Mouse (Mus musculus): ENCODE measurements around the gene AY761185. TPM values are rescaled to one million over a fixed set of nuclear protein-coding genes. Genes with fewer than 3 reads are reported as not detected.

The AY761185 gene
- total RNA-seq, 1 experiment = not detected

DNA sequence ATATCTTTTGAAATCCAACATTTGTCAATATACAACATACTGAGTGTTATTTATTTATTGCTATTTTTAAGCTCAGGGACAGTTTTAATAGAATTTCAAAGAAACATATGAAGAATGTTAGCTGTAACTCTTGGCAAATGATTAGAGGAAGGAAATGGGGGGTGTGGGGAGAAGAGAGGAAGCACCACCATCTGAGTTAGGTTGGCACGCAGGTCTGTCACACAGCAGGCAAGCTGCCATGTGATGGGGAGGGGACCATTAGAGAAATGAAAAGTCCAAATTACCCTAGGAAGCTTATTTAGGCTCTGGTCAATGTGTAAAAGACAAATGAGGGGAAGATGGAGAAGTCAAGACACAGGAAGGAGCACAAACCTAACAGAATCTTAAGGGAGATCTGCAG lies 32.2 kb downstream of the AY761185 start:
- H3K27ac ChIP-seq (ENCODE audit: insufficient read depth, low read depth, low read length, poor library complexity, severe bottlenecking) = no peak overlapping the region
- no peak for TF ChIP-seq HCFC1 (IDR thresholded peaks at IDR 0.05; ENCODE audit: borderline replicate concordance, insufficient read depth, low read length)
- TF ChIP-seq CHD2 (IDR thresholded peaks at IDR 0.05; ENCODE audit: low read depth, low read length) = no peak
- no peak for TF ChIP-seq MAFK (IDR thresholded peaks at IDR 0.05; ENCODE audit: insufficient read depth, low read depth, low read length)
- no peak for TF ChIP-seq ZNF384 (IDR thresholded peaks at IDR 0.05; ENCODE audit: low read depth, low read length)
- no peak for TF ChIP-seq ZC3H11A (IDR thresholded peaks at IDR 0.05; ENCODE audit: borderline replicate concordance, low read depth, low read length)
- H3K4me1 ChIP-seq (ENCODE audit: control insufficient read depth in 2 of 2, insufficient read depth in 2 of 2, low read length in 2 of 2, poor library complexity in 1 of 2) = no peaks in the 10 kb centered on the region
- no peak overlapping the region for H3K9ac ChIP-seq (ENCODE audit: insufficient read depth, low read depth, low read length, poor library complexity, severe bottlenecking)
- no peak for DNase-seq (ENCODE audit: low read depth, low spot score)
- H3K4me3 ChIP-seq (ENCODE audit: insufficient read depth in 1 of 2, low read depth in 1 of 2, low read length in 2 of 2, poor library complexity in 1 of 2, severe bottlenecking in 1 of 2) = no peak overlapping the region
- in situ Hi-C loops (cut with MboI; ENCODE audit: low sequenced_read_pairs in 2 of 2, unreplicated experiment in 2 of 2) = no loop called here
- no peaks in the 10 kb centered on the region for H3K36me3 ChIP-seq (ENCODE audit: control insufficient read depth, insufficient read depth, low read length, poor library complexity, severe bottlenecking)
- no peaks in the 10 kb centered on the region for H3K9me3 ChIP-seq (ENCODE audit: control insufficient read depth, insufficient read depth, low read depth, low read length)

DNA sequence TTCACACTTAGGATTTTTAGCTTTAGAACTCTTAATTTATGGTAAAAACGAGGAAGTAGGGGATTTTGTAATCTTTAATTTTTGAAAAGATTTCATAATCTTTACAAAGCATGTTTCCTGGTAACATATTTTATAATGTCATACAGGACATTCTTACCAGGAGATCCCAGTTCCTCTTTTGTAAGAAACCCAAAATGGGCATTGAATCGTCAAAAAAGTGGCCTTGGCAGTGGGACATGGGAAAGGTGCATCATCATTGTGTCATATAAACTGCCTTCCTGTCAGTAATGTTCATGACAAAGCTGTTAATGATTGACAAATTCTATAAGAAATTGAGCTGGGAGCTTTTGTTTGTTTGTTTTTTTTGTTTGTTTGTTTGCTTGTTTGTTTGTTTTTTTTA lies 36.3 kb downstream of the AY761185 start:
- no peaks in the 10 kb centered on the region for H3K9me3 ChIP-seq (ENCODE audit: control insufficient read depth, insufficient read depth, low read depth, low read length)
- no peaks in the 10 kb centered on the region for H3K4me1 ChIP-seq (ENCODE audit: control insufficient read depth in 2 of 2, insufficient read depth in 2 of 2, low read length in 2 of 2, poor library complexity in 1 of 2)
- no peak overlapping the region for H3K9ac ChIP-seq (ENCODE audit: insufficient read depth, low read depth, low read length, poor library complexity, severe bottlenecking)
- no peak overlapping the region for H3K4me3 ChIP-seq (ENCODE audit: insufficient read depth in 1 of 2, low read depth in 1 of 2, low read length in 2 of 2, poor library complexity in 1 of 2, severe bottlenecking in 1 of 2)
- H3K36me3 ChIP-seq (ENCODE audit: control insufficient read depth, insufficient read depth, low read length, poor library complexity, severe bottlenecking) = no peaks in the 10 kb centered on the region
- no peak for TF ChIP-seq HCFC1 (IDR thresholded peaks at IDR 0.05; ENCODE audit: borderline replicate concordance, insufficient read depth, low read length)
- no peak for TF ChIP-seq MAFK (IDR thresholded peaks at IDR 0.05; ENCODE audit: insufficient read depth, low read depth, low read length)
- no peak for TF ChIP-seq ZC3H11A (IDR thresholded peaks at IDR 0.05; ENCODE audit: borderline replicate concordance, low read depth, low read length)
- no peak for TF ChIP-seq ZNF384 (IDR thresholded peaks at IDR 0.05; ENCODE audit: low read depth, low read length)
- no peak for TF ChIP-seq CHD2 (IDR thresholded peaks at IDR 0.05; ENCODE audit: low read depth, low read length)
- in situ Hi-C loops (cut with MboI; ENCODE audit: low sequenced_read_pairs in 2 of 2, unreplicated experiment in 2 of 2) = no loop called here
- no peak for DNase-seq (ENCODE audit: low read depth, low spot score)
- no peak overlapping the region for H3K27ac ChIP-seq (ENCODE audit: insufficient read depth, low read depth, low read length, poor library complexity, severe bottlenecking)

DNA sequence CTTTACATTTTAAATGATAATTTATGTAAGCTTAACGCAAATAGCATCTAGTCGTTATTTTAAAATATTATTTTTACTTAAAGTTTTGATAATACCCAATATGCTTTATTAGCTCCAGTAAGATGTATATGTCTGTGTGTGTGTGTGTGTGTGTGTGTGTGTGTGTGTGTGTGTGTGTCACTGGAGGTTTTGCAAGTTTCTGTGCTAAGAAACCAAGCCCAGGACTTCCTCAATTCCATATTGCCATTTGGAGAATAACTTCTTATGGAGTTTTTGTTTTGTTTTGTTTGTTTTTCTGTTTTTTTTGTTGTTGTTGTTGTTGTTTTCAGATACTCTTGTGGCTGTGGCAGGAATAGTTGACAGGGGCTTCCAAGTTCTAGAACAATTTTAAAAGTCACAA lies 37.4 kb downstream of the AY761185 start:
- H3K9ac ChIP-seq (ENCODE audit: insufficient read depth, low read depth, low read length, poor library complexity, severe bottlenecking) = no peak overlapping the region
- no peaks in the 10 kb centered on the region for H3K36me3 ChIP-seq (ENCODE audit: control insufficient read depth, insufficient read depth, low read length, poor library complexity, severe bottlenecking)
- DNase-seq (ENCODE audit: low read depth, low spot score) = no peak
- TF ChIP-seq MAFK (IDR thresholded peaks at IDR 0.05; ENCODE audit: insufficient read depth, low read depth, low read length) (no peak), ZNF384 (IDR thresholded peaks at IDR 0.05; ENCODE audit: low read depth, low read length) (no peak), CHD2 (IDR thresholded peaks at IDR 0.05; ENCODE audit: low read depth, low read length) (no peak), ZC3H11A (IDR thresholded peaks at IDR 0.05; ENCODE audit: borderline replicate concordance, low read depth, low read length) (no peak), HCFC1 (IDR thresholded peaks at IDR 0.05; ENCODE audit: borderline replicate concordance, insufficient read depth, low read length) (no peak)
- in situ Hi-C loops (cut with MboI; ENCODE audit: low sequenced_read_pairs in 2 of 2, unreplicated experiment in 2 of 2) = no loop called here
- no peaks in the 10 kb centered on the region for H3K4me1 ChIP-seq (ENCODE audit: control insufficient read depth in 2 of 2, insufficient read depth in 2 of 2, low read length in 2 of 2, poor library complexity in 1 of 2)
- no peaks in the 10 kb centered on the region for H3K9me3 ChIP-seq (ENCODE audit: control insufficient read depth, insufficient read depth, low read depth, low read length)
- H3K27ac ChIP-seq (ENCODE audit: insufficient read depth, low read depth, low read length, poor library complexity, severe bottlenecking) = no peak overlapping the region
- no peak overlapping the region for H3K4me3 ChIP-seq (ENCODE audit: insufficient read depth in 1 of 2, low read depth in 1 of 2, low read length in 2 of 2, poor library complexity in 1 of 2, severe bottlenecking in 1 of 2)

DNA sequence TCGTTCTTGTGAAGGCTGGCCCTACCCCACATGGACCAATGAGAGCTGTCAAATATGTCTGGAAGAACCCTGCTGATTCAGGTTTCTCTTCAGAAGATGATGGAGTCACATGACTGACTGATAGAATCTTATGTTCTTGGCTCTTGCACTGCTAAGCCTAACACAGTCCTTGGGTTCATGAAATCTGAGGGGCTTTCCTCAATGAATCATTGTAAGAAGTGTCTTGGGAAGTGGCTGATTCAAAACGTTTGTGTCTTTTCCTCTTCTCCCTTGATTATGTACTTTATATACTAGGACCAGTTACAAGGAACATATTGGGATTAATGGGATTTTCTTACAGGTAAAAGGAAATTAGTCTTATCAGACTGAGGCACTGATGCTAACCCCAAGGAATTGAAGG lies 42.0 kb downstream of the AY761185 start, which contains the start of gene Gm15056:
Gene Gm15056 (minus strand): TSS at position 101 of the 400 bp plus-strand sequence.
- Histone ChIP-seq H3K27ac (ENCODE audit: insufficient read depth, low read depth, low read length, poor library complexity, severe bottlenecking) (no peak within 1 kb of the TSS), H3K36me3 (ENCODE audit: control insufficient read depth, insufficient read depth, low read length, poor library complexity, severe bottlenecking) (no peaks in the 10 kb centered on the region), H3K9me3 (ENCODE audit: control insufficient read depth, insufficient read depth, low read depth, low read length) (no peaks in the 10 kb centered on the region), H3K4me3 (ENCODE audit: insufficient read depth in 1 of 2, low read depth in 1 of 2, low read length in 2 of 2, poor library complexity in 1 of 2, severe bottlenecking in 1 of 2) (no peak within 1 kb of the TSS), H3K4me1 (ENCODE audit: control insufficient read depth in 2 of 2, insufficient read depth in 2 of 2, low read length in 2 of 2, poor library complexity in 1 of 2) (no peaks in the 10 kb centered on the region), H3K9ac (ENCODE audit: insufficient read depth, low read depth, low read length, poor library complexity, severe bottlenecking) (no peak within 1 kb of the TSS)
- no peak for DNase-seq (ENCODE audit: low read depth, low spot score)
- in situ Hi-C loops (cut with MboI; ENCODE audit: low sequenced_read_pairs in 2 of 2, unreplicated experiment in 2 of 2) = no loop called here
- TF ChIP-seq ZNF384 (IDR thresholded peaks at IDR 0.05; ENCODE audit: low read depth, low read length) (no peak), HCFC1 (IDR thresholded peaks at IDR 0.05; ENCODE audit: borderline replicate concordance, insufficient read depth, low read length) (no peak), ZC3H11A (IDR thresholded peaks at IDR 0.05; ENCODE audit: borderline replicate concordance, low read depth, low read length) (no peak), MAFK (IDR thresholded peaks at IDR 0.05; ENCODE audit: insufficient read depth, low read depth, low read length) (no peak), CHD2 (IDR thresholded peaks at IDR 0.05; ENCODE audit: low read depth, low read length) (no peak)

Other genes starting within 250 kb of the AY761185 start
- gene Defb33, start 52.0 kb downstream of the AY761185 start, total RNA-seq (2012; rRNA removed) = not detected in 2 replicates
- gene Gm15056, start 42.1 kb downstream of the AY761185 start, total RNA-seq (2012; rRNA removed) = not detected in 2 replicates
- not detected in 2 replicates for gene Gm6040, start 22.6 kb downstream of the AY761185 start, total RNA-seq (2012; rRNA removed)
- gene Defa21, start 80.8 kb upstream of the AY761185 start, total RNA-seq (2012; rRNA removed) = not detected in 2 replicates
- gene Defa23, start 110.3 kb upstream of the AY761185 start, total RNA-seq (2012; rRNA removed) = not detected in 2 replicates
- not detected in 2 replicates for gene Defa35, start 120.3 kb upstream of the AY761185 start, total RNA-seq (2012; rRNA removed)
- not detected in 2 replicates for gene Defa25, start 139.7 kb upstream of the AY761185 start, total RNA-seq (2012; rRNA removed)
- gene Gm14851, start 151.3 kb upstream of the AY761185 start, total RNA-seq (2012; rRNA removed) = not detected in 2 replicates
- 1.2 TPM in 1 of 2 replicates, not detected in the other for gene Defa30, start 189.9 kb upstream of the AY761185 start, total RNA-seq (2012; rRNA removed)
- gene Defa22, start 217.6 kb upstream of the AY761185 start, total RNA-seq (2012; rRNA removed) = not detected in 2 replicates
- 1.3 and 1.5 TPM in 2 replicates for gene Defa31, start 246.9 kb upstream of the AY761185 start, total RNA-seq (2012; rRNA removed)

Data from ES-E14 (cell line).